Mouse (Mus musculus) G1E (cell line): Measurements from ENCODE around the gene Uqcr10.

Source experiments
- CTCF ChIP-seq: IDR thresholded peaks from 2 replicates; pipeline ENCODE4 v1.5.1; 2012; ENCODE audit warnings: low read depth, low read length, inconsistent platforms, mixed read lengths
- GATA1 ChIP-seq: IDR thresholded peaks from 2 replicates; pipeline ENCODE4 v1.6.1; 2012; ENCODE audit warnings: borderline replicate concordance, low read length, inconsistent platforms, mixed read lengths
- GATA2 ChIP-seq: IDR thresholded peaks from 2 replicates; pipeline ENCODE4 v1.6.1; 2012; ENCODE audit warnings: low read depth, low read length, inconsistent platforms, borderline replicate concordance

- TF ChIP-seq CTCF = no peak
- TF ChIP-seq GATA1 = no peak
- no peak for TF ChIP-seq GATA2
These were observed 42.6 kb upstream of the Uqcr10 start, which contains the start of gene Cabp7 for GRCm38 (mm10) chr11:4746733-4747132.
